Mouse (Mus musculus): ENCODE results near the gene Prr22.

The Prr22 gene

DNA sequence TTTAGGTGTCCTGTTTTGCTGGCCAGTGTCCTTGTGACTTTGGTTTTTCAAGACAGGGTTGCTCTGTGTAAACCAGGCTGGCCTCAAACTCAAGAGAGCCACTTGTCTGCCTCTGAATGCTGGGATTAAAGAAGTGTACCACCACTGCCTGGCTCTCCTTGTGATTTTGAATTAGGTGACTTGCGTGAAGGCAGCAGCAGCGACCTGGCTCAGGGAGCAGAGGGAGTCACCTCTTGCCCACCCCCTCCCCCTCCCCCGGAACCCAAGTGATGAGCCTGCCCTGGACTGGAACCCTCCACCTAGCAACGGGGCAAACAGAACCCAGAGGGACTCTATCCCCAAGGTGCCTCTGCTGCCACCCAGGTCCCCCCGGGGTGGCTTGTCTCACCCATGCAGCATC is at the start of gene Prr22:
TSS of gene Prr22 (plus strand) at position 301 of the 400 bp plus-strand sequence.
- DNase-seq, result no peak

DNA sequence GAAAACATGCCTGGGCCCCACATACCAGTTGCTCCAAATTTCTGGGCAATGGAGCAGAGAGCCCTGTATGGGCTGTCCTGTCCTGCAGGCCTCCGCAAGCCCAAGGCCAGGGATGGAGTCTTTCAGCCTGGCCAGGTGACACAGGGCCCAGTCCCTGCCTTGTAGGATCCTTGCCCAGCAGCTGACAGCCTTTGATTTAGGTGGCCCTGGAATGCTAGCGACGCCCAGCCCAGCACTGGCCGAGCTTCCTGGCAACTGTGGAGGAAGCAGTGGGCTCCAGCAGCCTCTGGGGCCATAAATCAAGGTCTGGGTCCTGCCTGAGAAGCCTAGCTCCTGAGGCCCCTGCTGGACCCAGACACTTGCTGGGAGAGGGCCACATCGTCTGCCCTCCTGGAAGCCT is 47.6 kb upstream of the Prr22 start:
- DNase-seq, result peak; percentile 30

DNA sequence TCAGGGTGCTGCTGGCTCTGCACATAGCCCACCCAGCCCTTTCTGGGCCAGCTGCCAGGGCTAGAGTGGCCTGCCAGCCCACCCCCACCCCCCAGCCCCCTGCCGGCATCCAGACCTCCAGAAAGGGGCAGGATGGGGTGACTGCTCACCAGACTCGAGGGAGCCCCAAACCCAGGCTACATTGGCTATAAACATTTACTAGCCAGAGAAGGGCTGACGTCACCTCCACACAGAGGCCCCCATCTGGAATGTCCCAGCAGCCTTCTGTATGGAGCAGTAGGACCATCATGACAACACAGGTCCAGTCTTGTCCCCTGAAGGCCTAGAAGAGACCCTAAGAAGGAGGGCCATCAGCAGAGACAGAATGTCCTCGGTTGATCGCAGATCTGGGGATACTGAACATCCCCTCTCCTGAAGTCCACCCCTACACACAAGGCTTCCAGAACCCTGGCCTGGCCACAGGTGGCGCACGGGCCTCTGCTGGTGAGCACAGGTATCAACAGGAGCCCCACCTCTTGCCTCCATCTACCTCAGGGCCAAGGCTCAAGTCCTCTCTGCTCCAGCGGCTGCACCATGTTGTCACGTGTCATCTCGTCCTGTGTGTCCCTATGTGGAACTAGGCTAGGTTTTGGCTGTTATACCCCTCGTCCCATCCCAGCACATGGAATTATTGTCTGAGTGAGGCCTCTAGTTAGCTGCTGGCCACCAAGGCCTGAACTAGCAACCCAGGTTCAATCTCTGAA is 46.5 kb upstream of the Prr22 start:
- no peak for DNase-seq

DNA sequence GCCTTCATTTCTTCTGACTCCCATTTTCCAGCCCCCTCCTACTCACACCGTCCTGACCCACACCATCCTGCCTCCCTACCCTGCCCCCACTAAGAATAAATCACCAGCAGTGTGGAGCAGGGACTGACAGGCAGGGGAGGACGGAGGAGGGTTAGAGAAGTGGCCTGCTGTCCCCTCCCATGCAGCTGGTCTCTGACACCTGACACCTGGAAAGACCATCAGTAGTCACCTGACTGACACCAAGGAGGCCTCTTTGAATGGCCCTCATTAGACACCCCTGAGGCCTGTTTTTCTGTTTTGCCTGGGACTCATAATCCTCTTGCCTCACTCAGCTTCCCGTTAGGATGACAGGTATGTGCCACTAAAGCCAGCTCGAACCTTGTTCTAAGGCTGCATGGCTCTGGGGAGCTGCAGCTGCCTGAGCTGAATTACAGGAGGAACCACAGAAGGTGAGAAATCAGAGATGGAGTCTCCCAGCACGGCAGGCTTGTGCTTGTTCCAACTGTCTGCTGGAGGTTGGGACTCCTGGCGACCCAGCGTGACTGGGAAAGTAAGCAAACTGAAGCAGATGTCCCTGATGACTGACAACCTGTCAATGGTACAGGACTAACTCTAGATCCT is 42.9 kb upstream of the Prr22 start:
- DNase-seq, result peak; percentile 47

DNA sequence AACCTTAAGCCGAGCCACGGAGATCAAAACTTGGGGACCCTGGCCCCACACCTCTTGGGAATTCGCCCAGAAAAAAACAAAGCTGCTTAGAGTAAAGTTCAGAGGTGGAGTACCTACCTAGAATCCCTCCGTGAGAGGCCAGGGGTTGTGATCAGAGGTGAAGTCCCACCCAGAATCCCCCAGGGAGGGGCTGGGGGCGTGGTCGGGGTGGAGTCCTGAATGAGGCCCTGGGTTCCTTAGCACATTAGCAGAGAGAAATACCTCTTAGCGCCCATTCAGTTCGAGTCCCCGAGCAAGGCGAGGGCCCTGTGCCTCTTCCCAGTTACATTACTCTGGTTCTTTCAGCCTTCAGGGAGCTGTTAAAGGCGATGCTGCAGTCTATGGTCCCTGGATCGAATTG is 42.4 kb upstream of the Prr22 start:
- peak; percentile 44 for DNase-seq

DNA sequence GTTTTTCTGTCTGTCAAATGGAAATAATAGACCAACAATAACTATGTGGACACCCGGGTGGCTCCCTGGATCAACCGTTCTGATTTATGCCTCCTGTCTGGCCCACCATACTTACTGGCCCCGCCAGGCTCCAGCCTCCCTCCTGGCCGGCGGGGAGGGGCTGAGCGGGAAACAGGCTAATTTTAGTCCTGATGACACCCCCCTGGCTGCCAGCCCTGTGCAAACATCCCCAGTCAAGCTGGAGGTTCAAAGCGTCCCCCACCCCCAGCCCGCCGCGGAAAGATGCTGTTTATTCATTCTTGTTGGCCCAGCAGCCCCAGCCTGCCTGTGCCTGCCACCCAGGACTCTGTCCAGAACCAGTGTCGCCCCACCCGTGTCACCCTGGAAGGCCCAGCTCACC is 41.9 kb upstream of the Prr22 start:
- no peak for DNase-seq

DNA sequence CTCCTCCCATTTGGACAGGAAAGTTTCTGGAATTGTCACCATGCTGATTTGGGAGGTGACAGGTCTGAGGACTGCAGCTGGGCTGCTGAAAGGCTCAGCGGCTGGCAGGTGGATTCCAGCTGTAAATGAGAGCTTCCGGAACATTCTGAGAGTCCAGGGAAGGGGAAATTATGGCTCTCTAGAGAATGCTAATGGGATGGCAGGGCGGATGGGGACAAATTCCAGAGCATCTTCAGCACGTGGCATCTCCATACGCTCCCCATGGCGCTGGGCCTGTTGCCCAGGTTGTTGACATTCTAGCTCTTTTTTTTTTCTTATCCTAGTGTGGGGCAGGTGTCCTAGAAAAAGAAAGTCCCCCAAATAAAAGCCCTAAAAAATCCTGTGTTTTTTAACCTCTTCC is 40.9 kb upstream of the Prr22 start:
- DNase-seq, result no peak

DNA sequence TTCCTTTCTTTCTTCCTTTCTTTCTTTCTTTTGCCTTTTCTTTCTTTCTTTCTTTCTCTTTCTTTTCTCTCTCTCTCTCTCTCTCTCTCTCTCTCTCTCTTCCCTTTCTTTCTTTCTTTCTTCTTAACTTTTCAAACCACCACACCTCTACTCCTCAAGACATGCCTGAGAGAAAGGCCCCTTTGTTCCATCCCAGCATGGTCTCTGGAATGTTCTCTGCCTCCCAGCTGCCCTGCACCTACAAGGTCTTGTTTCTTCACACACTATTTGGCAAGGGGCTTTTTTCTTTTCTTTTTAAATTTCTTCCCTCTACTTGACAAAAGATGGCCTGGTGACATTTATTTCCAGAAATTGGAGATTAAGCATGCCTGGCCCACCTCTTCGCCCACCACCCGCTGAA is 40.4 kb upstream of the Prr22 start:
- DNase-seq, result no peak

DNA sequence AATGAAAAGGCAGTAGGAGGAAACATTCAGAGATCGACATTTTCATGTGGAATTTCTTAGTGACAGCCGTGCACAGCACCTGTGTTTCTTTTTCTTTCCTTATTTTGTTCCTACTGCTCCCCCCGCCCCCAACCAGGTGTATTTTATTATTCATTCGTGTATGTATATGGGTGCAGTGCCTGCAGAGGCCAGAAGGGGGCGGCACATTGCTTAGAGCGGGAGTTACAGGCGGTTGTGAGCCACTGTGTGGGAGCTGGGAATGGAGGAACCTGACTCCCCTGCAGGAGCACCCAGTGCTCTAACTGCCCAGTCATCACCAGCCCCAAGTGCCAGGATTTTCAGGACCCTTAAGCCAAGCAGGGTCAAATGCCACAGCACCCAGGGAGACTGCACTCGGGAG is 33.5 kb upstream of the Prr22 start:
- DNase-seq, result no peak

DNA sequence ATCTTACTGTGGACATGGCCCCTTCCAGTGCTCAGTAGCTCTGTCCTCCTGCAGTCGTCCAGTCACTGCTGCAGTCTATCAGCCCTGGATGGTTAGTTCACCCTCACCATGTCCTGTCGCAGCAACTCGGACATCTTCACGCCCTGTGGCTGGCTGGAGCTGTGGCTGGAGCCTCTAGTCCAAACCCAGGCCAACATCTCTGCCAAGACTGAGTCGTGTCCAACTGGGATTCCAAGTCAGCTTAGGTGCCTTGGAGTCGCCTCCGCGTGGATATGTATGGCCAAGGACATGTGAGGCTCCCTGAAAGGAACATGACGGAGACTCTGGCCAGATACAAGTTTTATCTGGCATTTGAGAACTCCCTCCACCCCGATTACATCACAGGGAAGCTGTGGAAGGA is 31.8 kb upstream of the Prr22 start:
- no peak for DNase-seq

DNA sequence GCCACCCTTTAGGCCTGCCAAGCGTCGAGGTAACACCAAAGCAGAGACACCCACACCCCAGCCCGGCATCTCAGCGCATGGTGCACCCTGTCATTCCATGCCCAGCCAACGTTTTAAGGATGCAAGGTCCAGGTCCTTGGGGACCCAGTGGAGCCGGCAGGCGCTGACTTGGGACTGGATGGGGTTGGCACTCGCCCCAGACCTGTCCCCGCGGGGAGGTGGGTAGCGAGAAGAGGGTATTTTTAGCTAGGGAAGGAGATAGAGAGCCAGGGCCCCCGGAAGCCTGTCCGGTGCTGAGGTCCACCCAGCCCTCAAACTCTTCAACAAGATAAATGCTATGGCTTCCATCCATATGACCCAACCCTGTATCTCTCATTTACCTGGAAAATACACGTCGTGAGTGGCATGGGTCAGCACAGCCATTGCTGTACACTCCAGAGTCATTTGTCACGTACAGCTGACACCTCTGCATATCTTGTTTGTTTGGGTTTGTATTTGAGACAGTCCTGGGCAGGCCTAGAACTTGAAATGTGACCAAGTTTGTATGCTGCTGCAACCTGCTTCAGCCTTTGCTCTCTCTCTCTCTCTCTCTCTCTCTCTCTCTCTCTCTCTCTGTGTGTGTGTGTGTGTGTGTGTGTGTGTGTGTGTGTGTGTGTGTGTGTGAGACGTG is 29.8 kb upstream of the Prr22 start:
- no peak for DNase-seq

DNA sequence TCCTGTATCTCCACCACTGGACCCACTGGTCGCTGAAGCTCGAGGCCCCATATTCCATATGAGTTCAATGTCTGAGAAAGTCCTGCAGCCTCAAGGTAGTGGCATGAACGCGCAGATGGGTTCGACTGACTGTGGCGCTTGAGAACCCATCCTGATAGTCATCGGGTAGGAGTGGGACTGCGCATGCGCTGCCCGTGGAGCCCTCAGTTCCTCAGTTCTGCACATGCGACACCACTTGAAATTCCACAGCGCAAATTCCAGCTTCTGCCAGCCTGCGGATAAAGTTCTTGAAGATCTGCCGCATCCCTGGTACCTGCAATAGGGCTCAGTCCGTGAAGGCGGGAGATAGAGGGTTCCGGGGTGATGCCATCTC is 29.3 kb upstream of the Prr22 start:
- no peak for DNase-seq

DNA sequence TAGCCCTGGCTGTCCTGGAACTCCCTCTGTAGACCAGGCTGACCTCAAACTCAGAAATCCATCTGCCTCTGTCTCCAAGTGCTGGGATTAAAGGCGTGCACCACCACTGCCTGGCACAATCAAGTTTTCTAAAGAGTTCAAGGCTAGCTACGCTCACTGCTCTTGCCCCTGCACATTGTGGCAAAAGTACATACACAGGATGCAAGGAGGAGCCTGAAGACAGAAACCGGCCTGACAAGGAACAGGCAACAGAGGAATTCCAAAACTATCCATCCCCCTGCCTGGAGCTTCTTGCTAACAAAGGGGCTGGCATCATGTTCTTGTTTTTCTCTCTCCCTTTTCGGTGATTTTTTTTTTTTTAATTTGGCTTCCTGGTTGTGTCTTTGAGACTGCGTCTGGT is 25.9 kb upstream of the Prr22 start:
- DNase-seq, result no peak

DNA sequence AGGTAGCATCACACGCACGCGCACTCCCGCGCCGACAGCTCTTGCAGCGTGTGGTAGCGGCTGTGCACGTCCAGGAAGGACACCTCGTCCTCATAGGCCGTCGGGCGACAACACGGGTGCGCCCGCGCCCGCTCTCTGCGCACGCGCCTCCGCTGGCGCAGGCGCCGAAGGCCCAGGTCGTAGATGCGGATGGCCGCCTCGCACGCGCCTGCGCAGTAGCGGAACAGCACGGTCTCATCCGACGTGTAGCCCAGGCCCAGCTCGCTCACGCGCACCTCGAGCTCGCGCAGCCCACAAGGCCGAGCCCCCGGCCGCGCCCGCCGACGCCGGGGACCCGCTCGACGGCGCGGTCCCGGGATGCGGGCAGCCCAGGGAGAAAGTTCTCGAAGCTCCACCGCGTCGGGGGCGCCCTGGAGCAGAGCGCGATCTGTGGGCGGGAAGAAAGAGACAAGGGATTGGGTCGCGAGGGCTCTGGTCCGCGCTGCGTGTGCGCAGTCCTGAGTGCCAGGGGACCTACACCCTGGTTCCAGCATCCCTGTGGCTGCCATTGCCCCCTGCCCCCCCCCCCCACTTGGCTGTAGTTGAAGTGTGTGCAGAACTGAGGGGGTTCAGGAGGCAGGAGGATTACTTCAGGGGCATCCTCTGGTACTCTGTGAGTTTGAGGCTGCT is 18.5 kb upstream of the Prr22 start:
- peak; percentile 81 for DNase-seq

DNA sequence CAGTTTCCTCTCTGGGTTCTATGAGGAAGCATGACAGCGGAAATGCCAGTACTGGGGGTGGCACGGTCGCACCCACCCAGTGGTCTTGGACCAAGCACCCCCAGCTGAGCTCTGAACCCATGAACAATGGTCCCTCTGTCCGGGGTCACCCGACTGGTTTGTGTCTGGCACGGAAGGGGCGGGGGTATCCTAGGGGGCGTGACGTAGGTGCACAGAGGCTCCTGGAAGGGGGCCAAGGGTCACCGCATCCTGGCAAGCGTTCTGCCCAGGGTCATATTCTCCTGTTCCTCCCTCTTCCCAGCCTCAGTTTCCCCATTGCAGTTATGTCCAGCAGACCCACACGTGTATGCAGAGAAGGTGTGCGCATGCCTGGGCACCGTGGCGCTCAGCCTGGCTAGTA is 16.6 kb upstream of the Prr22 start:
- DNase-seq, result no peak

DNA sequence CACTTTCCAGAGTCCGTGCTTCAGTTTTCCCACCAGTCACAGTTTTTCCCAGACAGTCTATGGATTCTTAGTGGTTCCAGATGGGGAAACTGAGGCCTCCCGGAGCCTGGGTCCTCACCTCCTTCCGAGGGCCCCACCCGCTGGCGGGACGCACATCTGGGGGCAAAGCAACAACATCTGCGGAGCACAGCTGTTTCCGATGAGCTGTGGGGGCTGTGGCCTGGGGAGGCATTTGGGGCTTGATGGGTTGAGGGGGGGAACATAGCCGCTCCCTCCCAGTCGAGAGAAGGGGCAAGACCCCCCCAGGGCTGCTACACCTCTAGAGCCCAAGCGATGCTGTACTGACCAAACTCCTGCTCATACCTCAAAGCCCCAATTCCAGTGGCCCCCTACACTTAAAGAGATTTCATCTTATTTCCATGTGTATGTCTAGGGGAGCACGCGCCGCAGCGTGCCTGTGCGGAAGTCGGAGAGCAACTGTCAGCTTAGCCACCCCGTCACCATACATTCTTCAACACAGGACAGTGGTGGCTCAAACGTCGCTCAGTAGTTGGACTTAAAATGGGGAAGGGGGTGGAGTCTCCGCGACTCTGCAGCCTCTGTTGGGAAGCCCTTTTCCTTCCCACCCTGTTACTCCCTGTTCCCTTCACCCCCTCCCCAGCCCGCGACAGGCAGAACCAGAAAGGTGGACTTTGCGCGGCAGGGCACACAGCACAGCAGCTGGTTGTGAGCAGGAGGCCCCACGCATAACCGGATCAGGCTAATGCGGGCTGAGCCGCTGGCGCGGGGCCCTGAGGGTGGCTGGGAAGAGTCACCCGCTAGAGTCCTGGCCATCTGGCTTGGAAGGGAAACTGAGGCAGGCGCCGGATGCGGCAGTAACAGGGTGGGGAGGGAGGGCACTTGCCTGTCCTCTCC is 15.5 kb upstream of the Prr22 start:
- DNase-seq, result peak; percentile 20

DNA sequence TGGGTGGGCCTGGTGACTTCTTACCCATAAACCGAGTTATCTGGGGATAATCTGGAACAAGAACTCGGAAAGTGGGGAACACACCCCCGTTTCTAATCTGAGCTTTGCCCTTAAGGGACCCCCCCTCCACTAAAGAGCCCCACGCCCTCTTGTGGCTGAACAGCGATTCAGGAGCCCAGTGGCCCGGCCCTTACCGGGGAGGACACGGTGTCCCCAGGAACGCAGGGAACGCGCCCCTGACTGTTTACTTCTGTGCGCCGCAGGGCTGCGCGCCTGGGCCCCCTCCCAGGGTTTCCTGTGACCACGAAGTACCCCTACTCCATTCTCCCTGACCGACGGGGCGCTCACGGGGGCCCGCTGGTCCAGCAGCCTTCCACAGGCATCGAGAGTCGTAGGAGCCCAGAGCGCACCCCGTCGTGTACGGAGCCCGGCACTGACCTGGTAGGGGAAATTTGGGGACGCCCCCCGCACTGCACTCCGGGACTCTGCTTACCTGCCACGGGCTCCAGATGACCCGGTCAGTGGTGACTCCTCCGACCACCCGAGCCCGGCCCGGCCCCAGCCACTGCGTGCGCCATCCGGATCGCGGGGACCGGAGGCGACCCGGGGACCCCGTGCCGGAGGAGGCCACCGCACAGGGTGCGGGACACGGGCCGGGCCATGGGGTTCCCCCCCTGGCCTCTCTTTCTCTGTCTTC is 13.2 kb upstream of the Prr22 start:
- DNase-seq, result peak; percentile 38

DNA sequence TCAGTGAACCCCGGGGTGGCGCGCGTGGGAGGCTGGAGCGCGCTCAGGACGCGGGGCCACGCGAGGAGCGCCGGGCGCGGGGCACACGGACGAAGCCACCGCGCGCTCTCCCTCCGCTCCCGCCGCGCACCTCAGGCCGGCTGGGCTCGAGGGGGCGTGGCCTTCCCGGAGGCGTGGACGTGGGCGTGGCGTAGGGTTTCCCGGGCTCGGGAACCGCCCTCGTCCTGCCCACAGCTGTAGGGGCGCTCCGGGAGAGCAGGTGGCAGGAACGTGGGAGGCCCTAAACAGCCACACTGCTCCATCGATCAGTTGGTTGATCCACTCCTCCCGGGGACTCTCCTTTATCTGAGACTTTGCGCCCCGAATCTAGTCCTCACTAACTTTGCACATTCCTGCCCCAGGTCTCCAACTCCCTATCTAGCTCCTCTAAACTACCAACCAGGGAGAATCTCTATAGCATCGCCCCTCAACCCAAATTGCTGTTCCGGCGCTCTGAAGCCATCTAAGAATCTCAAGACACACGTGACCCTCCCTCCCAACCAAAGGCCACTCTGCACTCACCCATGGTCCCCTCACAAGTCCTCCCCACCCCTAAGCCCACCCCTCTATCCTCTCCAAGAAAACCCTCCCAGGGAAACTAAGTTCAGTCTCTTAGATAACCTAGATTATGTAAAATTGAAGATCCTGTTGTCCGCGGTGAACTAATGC is 12.5 kb upstream of the Prr22 start, which contains the start of gene Nrtn:
TSS of gene Nrtn (minus strand) at position 115 of the 708 bp plus-strand sequence.
- DNase-seq, result peak; percentile 91

DNA sequence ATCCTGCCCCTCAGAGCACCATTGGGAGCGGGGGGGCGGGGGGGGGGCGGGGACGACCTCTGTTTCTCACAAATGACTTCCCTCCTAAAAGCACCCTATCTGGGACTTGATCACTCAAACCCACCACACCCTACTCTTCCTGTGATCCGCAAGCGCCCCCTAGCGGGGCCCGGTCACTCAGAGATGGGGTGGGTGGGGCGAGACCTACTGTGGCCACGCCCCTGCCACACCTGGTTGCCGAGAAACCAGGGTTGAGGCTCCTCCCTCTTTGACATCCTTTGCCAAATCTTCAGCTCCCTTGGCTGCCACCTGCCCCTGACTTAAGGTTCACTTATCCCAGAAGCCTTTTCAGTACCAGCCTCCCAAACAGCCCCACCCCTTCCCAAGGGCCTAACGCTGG is 11.9 kb upstream of the Prr22 start:
- DNase-seq, result peak; percentile 69

DNA sequence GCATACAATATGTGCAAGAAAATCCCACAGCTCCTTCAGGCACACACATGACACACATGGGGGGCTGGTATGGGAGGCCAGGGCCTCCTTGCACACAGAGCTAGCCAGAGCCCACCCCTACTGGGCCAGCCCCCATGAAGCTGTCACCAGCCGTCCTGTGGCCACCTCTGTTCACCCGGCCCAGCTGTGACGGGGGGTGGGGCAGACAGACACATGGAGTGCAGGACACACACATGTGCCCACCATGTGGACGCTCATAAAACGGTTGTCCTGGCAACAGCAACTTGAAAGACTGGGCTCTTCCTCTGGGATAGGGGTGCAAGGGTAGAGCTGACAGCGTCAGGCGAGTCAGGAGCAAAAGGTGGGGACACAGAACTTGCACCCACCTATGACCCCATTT is 10.8 kb upstream of the Prr22 start:
- DNase-seq, result peak; percentile 58

DNA sequence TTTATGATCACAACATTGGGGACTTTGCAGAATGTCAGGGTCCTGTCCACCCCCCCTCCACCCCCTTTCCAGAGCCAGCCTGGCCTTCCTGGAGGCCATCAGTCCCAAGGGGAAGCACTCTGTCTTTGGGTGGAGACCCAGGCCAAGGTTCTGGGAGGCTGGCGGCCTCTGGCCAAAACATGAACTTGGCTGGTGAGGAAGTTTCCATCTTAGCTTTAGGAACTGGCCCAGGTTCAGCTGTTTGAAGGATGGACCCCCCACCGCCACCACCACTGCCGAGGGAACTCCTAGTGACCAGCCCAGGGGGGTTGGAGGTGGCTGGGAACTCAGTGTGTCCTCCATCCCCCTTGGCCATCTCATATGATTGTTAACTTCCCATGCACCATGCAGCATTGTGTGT is 9.0 kb upstream of the Prr22 start:
- no peak for DNase-seq

Measured in embryo, embryonic 11 days (tissue).